Mouse (Mus musculus): ENCODE measurements at regions not wholly inside any gene's neighbourhood (a gene's known extent, or its start where the extent isn't known, plus 50 kb on each side); places are given as distances from the start of the nearest gene placed in this dataset.

GRCm38 (mm10) chr14:61696290-61696842 is 89.1 kb downstream of the Kcnrg start:
- DNase-seq: no peak

GRCm38 (mm10) chr14:61696886-61697554 is 89.8 kb downstream of the Kcnrg start:
- no peak for DNase-seq

- DNase-seq: no peak
These were observed 90.4 kb downstream of the Kcnrg start for GRCm38 (mm10) chr14:61697704-61698103.

- no peak for DNase-seq
These were observed 91.2 kb downstream of the Kcnrg start for GRCm38 (mm10) chr14:61698358-61699055.

GRCm38 (mm10) chr14:61699638-61700037 is 92.4 kb downstream of the Kcnrg start:
- no peak for DNase-seq

GRCm38 (mm10) chr14:61701131-61701530 is 93.9 kb downstream of the Kcnrg start:
- no peak for DNase-seq

- DNase-seq: no peak
These were observed 96.7 kb downstream of the Kcnrg start for GRCm38 (mm10) chr14:61703916-61704315.

- DNase-seq: no peak
These were observed 99.7 kb downstream of the Kcnrg start for GRCm38 (mm10) chr14:61706984-61707383.

GRCm38 (mm10) chr14:61708331-61708730 is 101.1 kb downstream of the Kcnrg start:
- DNase-seq: no peak

GRCm38 (mm10) chr14:61715746-61716145 is 108.5 kb downstream of the Kcnrg start:
- DNase-seq: no peak

- no peak for DNase-seq
These were observed 111.3 kb downstream of the Kcnrg start for GRCm38 (mm10) chr14:61718392-61719124.

- DNase-seq: no peak
These were observed 114.0 kb downstream of the Kcnrg start for GRCm38 (mm10) chr14:61721302-61721701.

- DNase-seq: no peak
These were observed 117.7 kb downstream of the Kcnrg start for GRCm38 (mm10) chr14:61724942-61725341.

- DNase-seq: no peak
These were observed 121.3 kb downstream of the Kcnrg start for GRCm38 (mm10) chr14:61728562-61728961.

GRCm38 (mm10) chr14:61735541-61735940 is 128.3 kb downstream of the Kcnrg start:
- no peak for DNase-seq

GRCm38 (mm10) chr14:61736384-61737322 is 129.4 kb downstream of the Kcnrg start:
- peak; percentile 24 for DNase-seq

- DNase-seq: no peak
These were observed 130.3 kb downstream of the Kcnrg start for GRCm38 (mm10) chr14:61737504-61738040.

- no peak for DNase-seq
These were observed 132.2 kb downstream of the Kcnrg start for GRCm38 (mm10) chr14:61739453-61739852.

GRCm38 (mm10) chr14:61743855-61744408 is 136.7 kb downstream of the Kcnrg start:
- peak; percentile 19 for DNase-seq

GRCm38 (mm10) chr14:61753421-61753820 is 146.2 kb downstream of the Kcnrg start:
- DNase-seq: no peak

GRCm38 (mm10) chr14:61756651-61757050 is 149.4 kb downstream of the Kcnrg start:
- DNase-seq: no peak

Data from lung, postnatal 36 days (tissue).